Mouse (Mus musculus) right cerebral cortex, postnatal 36 days (tissue): ENCODE data around the gene Hdgf.

Experiments
- DNase-seq, 2 experiments: peaks; one replicate each; pipeline ENCODE4 v3.0.0; 2022; ENCODE audit warnings: low spot score in 2 of 2, mixed read lengths in 1 of 2

Hdgf gene

DNA sequence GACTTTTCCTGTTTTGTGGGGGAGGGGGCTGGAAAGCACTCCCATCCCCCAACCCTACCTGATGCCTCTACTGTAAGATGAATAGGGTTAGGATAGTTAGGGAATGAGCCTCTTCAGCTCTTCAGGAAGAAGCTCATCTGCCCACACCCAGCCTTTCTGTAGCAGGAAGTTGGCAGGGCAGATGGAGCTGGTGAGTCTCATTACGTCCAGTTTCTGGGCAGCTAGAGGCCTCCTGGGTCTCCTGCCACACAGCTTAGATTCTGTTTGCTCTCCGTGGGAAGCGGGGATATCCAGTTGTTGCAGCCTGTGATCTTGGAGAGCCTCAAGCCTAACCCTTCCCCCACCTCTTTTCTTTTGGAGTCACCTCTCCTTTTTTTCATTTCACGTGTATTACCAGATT is 3.8 kb downstream of the Hdgf start:
- no peak for DNase-seq

DNA sequence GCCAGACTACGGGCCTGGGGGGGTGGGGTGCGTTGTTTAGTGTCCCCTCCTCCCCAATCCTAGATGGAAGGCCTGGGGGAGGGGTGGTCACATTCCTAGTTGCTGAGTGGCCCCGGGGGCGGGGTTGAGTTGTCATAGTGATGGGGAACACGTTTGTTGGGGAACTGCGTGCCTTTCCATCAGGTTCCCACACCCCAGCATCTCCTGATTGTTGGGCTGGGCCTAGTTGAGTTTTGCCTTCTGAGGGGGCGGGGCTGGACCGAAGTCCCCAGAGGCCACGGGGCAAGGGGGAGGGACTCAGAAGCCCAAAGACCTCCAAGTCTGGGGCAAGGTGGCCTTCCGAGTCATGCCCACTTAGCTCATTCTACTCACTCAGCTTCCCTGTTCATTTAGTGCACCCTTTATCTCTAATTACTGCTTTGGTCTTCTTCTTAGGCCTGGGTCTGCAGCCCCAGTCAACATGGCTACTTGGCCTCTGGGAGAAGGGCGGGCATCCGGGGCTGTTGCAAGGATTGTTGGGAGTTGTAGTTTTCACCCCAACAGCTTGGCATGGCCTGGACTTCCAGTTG is 4.5 kb downstream of the Hdgf start:
- DNase-seq: no peak

DNA sequence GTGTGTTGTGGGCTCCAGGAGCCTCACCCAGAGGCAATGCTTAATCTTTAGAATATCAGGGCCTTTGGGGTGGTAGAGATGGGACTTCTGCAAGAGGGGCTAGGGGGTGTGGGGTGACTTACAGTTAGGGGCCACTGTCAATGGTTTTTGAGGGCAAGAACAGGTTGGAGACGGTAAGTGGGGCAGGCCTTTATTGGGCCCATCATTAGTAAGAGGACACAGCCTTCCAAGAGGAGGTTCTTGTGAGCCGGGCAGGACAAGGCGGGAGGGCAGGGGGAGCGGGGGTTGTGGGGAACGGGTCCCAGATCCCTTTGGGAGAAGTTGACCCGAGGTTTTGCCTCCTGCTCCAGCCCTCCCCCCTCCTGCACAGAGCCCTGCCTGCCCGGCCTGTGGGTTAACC is 7.4 kb downstream of the Hdgf start:
- no peak for DNase-seq

DNA sequence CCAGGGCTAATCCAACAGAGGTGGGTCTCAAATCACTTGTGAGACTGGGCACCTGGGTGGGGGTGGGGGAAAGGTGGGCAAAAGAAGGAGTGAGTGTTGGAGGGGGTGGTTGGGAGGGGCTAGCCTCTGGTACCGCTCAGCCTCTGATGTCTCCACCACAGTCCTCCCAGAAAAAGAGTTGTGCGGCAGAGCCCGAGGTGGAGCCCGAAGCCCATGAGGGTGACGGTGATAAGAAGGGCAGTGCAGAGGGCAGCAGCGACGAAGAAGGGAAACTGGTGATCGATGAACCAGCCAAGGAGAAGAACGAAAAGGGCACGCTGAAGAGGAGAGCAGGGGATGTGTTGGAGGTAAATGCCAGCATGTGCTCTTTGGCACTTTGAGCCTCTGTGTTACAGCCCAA is 7.8 kb downstream of the Hdgf start:
- DNase-seq: no peak

DNA sequence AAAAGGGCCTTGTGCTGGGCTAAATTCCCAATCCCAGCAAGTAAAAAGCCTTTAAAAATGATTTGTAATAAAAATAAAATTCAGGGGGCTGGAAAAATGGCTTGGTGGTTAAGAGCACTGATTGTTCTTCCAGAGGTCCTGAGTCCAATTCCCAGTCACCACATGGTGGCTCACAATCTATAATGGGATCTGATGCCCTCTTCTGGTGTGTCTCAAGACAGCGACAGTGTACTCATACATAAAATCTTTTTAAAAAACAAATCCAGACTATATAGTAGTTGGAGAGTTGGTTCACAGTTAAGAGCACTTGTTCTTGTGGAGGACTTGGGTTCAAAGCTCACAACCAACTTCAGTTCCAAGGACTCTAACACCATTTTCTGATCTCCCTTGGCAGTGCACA is 10.9 kb downstream of the Hdgf start:
- DNase-seq: no peak

DNA sequence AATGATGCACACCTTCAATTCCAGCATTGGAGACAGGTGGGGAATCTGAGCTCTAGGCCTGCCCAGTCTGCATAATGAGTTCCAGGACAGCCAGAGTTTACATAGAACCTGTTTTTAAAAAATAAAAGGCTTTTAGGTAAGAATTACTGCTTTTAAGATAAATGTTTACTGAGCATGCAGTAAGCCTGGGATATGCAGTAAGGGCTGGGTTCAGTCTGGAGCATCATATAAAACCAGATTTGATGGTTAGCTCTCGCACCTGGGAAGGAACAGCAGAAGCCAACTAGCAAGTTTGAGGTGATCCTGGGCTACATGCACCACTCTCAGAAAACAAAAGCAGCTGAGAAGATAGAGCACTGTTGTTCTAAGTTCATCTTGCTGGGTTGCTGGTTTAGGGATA is 12.4 kb downstream of the Hdgf start:
- DNase-seq: no peak

DNA sequence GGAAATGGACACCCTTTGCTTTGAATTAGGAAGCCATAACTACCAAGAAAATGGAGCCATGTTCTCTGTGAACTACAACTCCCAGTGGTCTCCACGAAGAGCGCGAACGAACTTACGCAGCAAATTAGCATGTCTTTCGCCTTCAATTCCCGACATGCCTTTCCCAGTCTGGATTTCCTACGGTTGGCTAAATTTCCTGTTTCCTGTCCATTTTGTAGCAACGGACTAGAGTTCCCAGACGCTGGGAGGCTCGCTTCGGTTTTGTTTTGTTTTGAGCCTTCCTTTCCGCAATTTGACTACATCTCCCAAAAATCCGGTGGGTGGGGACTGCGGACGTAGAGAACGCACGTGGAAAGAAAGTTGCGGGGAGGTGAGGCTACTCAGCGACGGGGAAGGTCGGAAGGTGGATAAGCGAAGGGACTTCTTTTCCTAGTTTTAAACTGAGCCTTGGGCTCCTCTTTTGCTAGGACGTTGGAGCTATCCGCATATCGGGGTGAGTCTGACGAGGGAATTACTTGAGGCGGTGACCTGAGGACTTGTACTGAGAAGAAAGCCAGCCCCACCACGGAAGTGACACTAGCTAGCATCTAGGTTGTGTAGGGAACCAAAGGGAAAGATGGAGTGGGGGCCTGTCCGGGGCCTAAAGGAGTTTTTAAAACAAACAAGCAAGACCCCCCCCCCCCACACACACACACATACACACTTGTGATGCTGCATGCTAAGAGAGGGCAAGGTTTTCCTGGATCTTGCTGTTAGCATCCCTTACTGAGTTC is 13.4 kb downstream of the Hdgf start, which contains the start of gene Mrpl24:
Mrpl24 (plus strand) TSS at position 171 of the 773 bp plus-strand sequence.
- peak; percentile 84 to 92 for DNase-seq

DNA sequence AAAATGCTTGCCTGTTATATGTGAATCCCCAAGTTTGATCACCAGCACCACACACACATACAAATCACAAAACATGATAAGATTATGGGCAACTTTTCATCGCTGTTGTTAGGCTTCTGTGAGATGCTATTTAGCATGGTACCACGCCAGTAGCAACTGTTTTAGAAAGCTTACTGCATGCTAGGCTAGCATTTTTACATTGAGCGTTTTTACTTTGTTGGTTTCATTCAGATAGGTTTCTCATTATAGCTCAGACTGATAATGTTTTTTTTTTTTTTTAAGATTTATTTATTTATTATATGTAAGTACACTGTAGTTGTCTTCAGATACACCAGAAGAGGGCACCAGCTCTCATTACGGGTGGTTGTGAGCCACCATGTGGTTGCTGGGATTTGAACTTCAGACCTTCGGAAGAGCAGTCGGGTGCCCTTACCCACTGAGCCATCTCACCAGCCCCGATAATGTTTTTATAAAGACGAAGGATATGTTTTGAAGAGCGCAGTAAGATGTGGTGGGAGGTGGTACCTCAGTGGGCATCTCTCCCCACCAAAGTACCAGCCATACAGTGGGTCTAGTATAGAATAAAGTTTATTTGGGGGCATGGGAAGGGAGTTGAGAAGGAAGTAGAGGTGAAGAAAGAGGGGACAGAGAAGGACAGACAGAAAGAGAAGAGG is 14.3 kb downstream of the Hdgf start:
- no peak for DNase-seq

DNA sequence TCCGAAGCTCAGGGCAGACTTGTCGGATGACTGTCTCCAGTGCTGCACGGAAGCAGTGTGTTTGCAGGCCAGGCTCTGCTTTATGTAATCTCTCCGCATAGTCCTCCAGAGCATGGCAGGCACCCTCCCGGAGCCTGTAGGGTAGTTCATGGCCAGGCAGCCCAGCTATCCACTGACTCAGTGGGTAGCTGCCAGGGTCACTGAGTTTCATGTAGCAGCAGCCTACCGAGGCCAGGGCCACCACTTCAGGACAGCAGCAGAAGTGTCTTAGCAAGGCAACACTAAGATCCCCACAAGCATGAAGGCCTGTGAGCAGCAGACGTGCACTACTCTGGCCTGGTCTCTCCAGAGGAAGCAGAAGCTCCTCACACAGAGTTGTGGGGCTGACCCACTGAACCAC is 18.9 kb downstream of the Hdgf start:
- no peak for DNase-seq

DNA sequence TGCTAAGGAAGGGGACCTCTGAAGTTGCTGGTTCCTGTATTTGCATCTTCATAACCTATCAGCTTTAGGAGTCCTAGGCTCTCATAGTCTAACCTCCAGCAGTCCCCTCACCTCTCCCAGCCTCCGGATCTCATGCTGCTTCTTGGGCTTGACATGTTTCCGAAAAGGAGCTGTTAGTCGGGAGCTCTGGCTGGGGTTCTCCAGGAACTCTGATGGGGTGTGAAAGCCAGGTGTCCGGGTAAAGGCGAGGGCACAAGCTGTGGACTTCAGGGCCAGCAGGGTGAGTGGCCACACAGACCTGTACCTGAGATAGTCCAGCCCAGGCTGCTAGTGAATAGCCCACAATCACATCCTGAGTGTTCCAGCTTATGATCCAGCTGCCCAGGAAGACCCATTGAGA is 21.3 kb downstream of the Hdgf start:
- no peak for DNase-seq

DNA sequence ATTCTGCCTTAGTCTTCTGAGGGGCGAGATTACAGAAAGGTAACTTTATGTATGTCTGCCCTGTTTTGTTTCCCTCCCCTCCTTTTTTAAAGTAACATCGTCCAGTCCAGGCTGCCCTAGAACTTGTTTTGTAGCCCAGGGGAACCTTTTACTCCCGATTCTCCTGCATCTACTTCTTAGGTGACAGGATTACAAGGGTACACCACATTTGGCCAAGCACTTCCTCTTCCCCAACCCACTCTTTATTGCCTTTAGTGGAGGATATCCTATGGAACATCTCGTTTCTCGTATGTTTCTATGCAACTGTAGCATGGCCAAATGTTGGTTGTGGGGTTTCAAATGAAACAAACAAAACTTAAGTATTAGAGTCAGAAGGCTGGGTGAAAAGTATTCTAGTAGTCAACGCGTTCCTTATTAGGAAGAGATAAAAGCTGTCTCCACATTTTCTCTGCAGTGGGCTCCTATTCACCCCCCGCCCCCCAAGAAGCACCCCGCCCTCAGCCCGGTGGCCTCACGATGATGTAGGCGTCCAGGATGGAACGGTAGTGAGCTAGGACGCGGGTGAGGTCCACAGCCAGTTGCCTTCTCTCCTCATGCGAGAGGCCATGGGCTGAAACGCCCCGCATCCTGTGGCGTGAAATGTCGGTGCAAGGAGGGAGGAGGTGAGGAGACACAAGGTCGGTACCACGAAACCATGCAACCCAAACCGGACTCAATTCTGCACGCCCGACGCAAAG is 23.4 kb downstream of the Hdgf start:
- no peak for DNase-seq

DNA sequence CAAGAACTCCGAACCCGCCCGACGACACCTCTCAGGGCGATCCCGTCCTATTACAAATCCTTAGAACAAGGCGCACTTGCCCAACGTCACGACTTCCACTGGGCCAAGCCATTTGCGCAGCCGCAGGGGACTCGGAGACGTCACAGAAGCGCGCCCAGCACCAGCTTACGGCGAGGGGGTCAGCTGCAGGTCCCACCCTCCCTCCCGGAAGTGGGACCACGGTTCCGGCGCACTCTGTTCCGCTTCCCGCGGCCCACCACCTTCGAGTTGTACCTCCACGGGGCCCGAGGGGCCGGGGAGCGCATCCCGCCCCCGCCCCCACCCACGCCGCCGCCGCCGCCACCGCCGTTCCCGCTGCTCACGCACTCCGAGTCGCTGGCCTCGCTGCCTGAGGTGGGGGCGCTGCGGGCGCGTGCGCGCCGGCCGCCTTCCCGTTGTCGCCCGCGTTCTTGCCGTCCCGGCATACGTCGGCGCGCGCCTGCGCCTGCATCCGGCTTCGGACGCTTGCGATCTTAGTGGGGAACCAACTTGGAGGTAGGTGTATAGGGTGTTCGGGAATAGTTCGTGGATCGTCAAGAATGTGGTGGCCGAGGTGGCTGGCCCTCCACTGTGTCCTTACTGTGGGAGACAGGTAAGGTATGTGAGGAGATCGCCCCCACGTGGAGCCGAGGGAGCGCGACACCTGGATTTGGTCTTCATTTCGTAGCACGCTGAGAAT is 24.1 kb downstream of the Hdgf start, which contains the start of the genes Isg20l2 and Rrnad1:
Isg20l2 (plus strand) TSS at position 237 of the 718 bp plus-strand sequence.
Rrnad1 (minus strand) TSS at position 640 of the 718 bp plus-strand sequence.
- DNase-seq: peak; percentile 97

DNA sequence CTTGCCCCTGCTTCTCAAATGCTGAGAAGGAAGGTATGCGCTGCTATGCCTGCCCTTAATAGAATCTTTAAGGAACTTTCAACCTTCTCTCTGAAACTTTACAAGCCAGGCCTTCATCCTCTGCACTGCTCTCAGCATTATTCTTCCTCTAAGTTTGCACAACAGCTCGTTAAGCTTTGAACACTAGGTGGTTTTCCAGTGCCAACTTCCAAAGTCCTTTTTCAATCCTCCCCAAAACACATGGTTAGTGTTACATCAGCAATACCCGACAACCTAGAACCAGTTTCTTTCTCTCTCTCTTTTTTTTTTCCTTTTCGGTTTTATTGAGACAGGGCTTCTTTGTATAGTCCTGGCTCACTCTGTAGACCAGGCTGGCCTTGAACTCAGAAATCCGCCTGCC is 27.9 kb downstream of the Hdgf start:
- DNase-seq: no peak

DNA sequence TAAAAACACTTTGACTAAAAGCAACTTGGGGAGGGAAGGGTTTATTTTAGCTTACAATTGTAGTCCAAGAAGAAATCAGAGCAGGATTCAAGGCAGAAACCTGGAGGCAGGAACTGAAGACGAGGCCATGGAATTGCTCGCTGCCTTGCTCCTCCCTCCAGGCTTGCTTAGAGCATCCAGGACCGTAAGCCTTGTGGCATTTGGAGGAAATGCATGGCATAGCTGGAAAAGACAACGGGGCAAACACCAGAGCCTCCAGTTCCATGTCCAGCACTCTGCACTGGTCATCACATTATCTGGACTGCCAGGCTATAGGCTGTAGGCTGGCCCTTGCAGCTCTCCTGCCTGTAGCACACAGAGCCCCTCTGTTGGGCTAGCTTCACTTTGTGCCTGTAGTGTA is 28.4 kb downstream of the Hdgf start:
- DNase-seq: no peak

DNA sequence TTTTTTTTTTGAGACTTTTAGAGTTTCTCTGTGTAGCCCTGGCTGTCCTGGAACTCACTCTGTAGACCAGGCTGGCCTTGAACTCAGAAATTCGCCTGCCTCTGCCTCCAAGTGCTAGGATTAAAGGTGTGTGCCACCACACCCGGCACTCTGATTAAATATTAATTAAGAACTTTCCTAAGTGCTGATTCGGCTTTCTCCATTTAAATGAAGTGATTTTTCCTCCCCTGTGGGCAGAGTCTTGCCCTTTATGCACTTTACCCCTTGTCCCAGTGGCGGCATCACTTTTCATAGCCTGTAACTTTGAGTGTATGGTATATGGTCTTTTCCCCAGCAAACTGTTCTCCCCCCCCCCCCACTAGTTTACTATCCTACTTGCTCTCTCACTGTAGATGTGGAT is 29.1 kb downstream of the Hdgf start:
- DNase-seq: no peak

DNA sequence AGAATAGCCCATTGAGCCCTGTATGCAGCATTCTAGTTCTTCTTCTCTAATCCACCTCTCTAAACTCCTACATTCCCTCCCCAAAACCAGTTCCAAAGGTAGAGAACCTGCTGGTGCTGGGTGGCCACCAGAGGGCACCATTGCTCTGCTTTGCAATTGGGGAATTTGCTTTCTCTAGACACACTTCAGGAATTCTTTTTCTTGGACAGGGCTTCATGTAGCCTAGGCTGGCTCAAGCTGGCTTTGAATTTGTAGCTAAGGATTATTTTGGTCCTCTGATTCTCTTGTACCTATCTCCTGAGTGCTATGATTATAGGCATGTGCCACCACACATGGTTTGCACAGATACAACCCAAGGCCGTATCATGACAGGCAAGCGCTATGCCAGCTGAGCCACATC is 29.7 kb downstream of the Hdgf start:
- DNase-seq: peak in 1 of 2 experiments; percentile 37

DNA sequence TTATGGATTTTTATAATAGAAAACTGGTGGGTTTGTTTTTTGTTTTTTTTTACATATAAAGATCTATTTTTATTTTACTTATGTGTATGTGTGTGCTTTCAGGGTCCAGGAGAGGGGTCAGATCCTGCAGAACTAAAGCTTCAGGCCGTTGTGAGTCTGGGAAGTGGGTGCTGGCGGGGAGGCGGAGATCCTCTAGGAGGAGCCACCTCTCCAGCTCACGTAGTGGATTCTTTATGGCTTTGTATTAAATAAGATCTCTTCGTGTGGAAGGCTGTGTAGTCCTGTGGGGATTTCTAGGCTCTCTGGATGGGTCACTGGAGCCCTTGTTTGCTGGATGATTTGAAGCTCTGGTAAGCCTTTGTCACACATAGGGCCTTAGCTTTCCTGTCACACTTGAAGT is 34.5 kb downstream of the Hdgf start:
- no peak for DNase-seq

DNA sequence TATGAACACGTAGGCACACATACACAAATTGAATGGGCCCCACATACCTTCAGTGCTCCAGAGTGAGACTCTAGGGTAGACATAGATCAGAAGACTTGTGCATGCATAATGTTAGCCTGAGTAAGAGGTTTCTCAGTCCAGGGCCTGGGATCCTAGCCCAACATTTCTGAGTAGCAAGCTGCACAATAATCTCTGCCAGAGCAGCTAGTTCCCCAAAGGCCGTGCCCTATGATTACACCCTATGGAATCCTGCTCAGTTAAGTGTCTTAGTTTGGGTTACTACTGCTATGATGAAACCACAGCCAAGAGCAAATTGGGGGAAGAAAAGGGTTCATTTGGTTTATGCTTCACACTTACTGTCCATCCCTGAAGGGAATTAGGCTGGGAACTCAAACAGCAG is 36.4 kb downstream of the Hdgf start:
- no peak for DNase-seq

DNA sequence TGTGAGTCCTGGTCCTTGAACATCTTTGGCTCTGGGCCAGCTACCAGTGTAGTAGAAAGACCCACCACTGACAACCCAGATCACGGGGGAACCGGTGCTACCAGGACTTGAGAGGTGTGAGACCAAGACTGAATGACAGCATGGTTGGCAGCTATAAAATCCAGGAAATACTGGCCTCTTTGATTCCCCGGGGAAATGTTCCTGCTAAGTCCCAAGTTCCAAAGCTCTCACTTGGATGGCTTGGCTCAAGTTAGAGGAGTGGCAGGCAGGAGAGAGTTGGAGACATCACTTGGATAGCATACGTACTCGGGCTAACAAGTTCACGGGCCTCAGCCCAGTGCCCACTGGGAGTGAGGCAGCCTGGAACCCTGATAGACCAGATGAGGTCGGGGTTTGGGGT is 37.5 kb downstream of the Hdgf start:
- no peak for DNase-seq

DNA sequence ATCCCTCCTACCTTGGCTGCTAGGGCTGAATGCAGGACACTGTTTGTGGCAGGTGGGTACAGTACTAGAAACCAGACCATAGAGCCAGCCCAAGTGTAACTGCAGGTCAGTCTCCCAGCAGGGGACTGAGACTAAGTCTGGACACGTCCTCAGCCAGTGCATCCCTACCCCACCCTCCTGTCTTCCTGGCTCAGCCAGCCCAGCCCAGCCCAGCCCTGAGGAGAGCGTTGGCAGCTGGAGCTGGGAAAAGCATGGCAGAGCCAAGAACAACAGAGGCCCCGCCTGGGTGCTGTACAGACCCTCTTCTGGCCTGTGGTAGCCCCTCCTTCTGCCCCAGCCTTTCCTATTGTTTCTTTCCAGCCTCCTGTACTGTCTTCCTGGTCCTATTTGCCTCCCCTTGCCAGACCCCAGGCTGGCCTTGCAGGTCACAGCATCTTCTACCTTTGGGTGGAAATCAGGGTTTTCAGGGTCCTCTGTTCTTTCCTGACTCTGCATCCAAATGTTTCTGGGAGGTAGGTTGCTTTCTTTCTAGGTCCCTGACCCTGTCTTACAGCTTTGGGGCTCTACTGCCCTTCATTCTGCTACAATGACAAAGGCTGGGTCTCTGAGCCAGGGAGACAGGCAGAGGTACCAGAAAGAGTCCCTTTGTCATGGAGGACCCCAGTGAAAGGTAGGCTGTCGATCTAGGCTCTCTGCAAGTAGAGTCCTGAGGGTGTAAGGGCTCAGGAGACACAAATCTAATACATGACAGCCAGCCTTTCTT is 38.9 kb downstream of the Hdgf start:
- no peak for DNase-seq
